Mouse (Mus musculus) intestine, embryonic 16.5 days (tissue): ENCODE data around the gene Tmigd3. TPM values are rescaled to one million over a fixed set of nuclear protein-coding genes. Genes with fewer than 3 reads are reported as not detected.
A peak's percentile ranks its signal among the peaks of the same experiment; 100 is the strongest.

Source experiments
- ATAC-seq: fragments of 200-750 bp; cut with Nextera tagmentation; 2 replicates; pipeline ENCODE4 v1.8.0; 2017; ENCODE audit warnings: moderate TSS enrichment, moderate library complexity
- H3K27ac ChIP-seq: fragments of 300-500 bp; sonication (generic); 2 replicates; pipeline ENCODE4 v1.5.1; 2014; ENCODE audit warnings: mild to moderate bottlenecking, low read length
- H3K27me3 ChIP-seq: fragments of 300-500 bp; sonication (generic); replicated peaks from 2 replicates; pipeline ENCODE4 v1.6.1; 2014; ENCODE audit warnings: low read length, control low read depth, mixed read lengths; ENCODE audit not compliant: control insufficient read depth, insufficient read depth
- H3K36me3 ChIP-seq: fragments of 300-500 bp; sonication (generic); 2 replicates; pipeline ENCODE4 v1.6.1; 2014; ENCODE audit warnings: low read length, control low read depth; ENCODE audit not compliant: control insufficient read depth, insufficient read depth
- H3K4me1 ChIP-seq: fragments of 300-500 bp; sonication (generic); 2 replicates; pipeline ENCODE4 v1.6.1; 2014; ENCODE audit warnings: low read length, control low read depth, mixed read lengths; ENCODE audit not compliant: control insufficient read depth, insufficient read depth
- H3K4me2 ChIP-seq: fragments of 300-500 bp; sonication (generic); 2 replicates; pipeline ENCODE4 v1.6.1; 2014; ENCODE audit warnings: low read depth, low read length, control low read depth
- H3K4me3 ChIP-seq: fragments of 300-500 bp; sonication (generic); 2 replicates; pipeline ENCODE4 v1.5.1; 2014; ENCODE audit warnings: mild to moderate bottlenecking, low read length
- H3K9ac ChIP-seq: fragments of 300-500 bp; sonication (generic); 2 replicates; pipeline ENCODE4 v1.6.1; 2014; ENCODE audit warnings: low read depth, low read length
- H3K9me3 ChIP-seq: fragments of 300-500 bp; sonication (generic); 2 replicates; pipeline ENCODE4 v1.6.1; 2016; ENCODE audit warnings: low read length, control low read depth; ENCODE audit not compliant: control insufficient read depth
- WGBS: fragments of 180-500 bp; shearing (Covaris S2); extraction: QIAGEN DNeasy Blood & Tissue Kit; methylation state at CpG from one replicate; pipeline ENCODE4 v1.1.7; 2014; 5-methylcytosine and 5-hydroxymethylcytosine counted together
- polyA plus RNA-seq: library from polyadenylated mRNA; unstranded; fragments of >200 nt; fragmentation: Nextera tagmentation; extraction: Ambion mirVana; gene quantifications from 2 replicates; pipeline ENCODE4 v1.2.1, GENCODE M21; 2015

Tmigd3 gene
- polyA plus RNA-seq, 1 experiment from 2014 or later = 0.79 TPM

DNA sequence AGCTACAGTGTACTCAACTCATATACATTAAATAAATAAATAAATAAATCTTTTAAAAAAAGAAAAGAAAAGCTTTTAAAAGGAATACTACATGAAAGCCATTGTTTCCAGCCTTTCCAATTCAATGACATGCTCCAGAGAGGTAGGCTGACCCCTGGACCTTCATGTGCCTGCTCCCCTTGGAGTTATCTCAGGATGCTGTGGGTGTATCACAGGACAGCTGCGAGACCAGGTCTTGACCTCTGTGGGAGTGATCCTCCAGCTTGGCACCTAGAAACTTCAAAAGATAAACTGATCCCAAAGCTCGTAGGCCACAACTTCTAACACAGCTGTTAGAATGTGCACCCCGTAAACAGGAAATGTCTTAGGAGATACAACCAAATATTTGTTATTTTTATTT, 32.0 kb upstream of the Tmigd3 start:
- no peak for ATAC-seq
- Histone ChIP-seq H3K27ac (no peak overlapping the region), H3K9ac (no peak overlapping the region), H3K36me3 (no peaks in the 10 kb centered on the region), H3K4me3 (no peak overlapping the region), H3K4me1 (no peaks in the 10 kb centered on the region), H3K9me3 (no peaks in the 10 kb centered on the region), H3K4me2 (no peak overlapping the region), H3K27me3 (no peaks in the 10 kb centered on the region)
- 75% methylated on average over 3 of the region's 3 CpGs for WGBS

DNA sequence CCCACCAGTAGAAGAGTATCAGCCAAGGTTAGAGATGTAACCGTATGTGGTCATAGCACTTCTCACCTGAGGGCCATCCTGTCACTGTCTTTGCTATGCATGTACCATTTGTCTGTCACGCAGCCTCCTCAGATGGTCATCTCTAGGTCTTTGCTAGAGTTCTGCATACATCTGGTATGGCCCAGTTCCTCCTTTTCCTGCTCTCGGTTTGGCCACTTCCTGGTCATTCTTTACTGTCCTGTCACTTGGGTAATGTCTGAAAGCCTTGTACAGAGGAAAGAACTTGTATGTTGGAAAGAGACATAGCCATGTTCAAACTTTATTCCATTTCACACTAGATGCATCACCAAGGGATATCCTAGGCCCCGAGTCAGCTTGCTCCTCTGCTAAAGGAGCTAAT, 30.9 kb upstream of the Tmigd3 start:
- H3K4me3 ChIP-seq = no peak overlapping the region
- no peaks in the 10 kb centered on the region for H3K4me1 ChIP-seq
- no peak overlapping the region for H3K27ac ChIP-seq
- 84% methylated on average over 4 of the region's 4 CpGs for WGBS
- H3K36me3 ChIP-seq = no peaks in the 10 kb centered on the region
- no peaks in the 10 kb centered on the region for H3K9me3 ChIP-seq
- no peak overlapping the region for H3K4me2 ChIP-seq
- H3K9ac ChIP-seq = no peak overlapping the region
- no peaks in the 10 kb centered on the region for H3K27me3 ChIP-seq
- no peak for ATAC-seq

DNA sequence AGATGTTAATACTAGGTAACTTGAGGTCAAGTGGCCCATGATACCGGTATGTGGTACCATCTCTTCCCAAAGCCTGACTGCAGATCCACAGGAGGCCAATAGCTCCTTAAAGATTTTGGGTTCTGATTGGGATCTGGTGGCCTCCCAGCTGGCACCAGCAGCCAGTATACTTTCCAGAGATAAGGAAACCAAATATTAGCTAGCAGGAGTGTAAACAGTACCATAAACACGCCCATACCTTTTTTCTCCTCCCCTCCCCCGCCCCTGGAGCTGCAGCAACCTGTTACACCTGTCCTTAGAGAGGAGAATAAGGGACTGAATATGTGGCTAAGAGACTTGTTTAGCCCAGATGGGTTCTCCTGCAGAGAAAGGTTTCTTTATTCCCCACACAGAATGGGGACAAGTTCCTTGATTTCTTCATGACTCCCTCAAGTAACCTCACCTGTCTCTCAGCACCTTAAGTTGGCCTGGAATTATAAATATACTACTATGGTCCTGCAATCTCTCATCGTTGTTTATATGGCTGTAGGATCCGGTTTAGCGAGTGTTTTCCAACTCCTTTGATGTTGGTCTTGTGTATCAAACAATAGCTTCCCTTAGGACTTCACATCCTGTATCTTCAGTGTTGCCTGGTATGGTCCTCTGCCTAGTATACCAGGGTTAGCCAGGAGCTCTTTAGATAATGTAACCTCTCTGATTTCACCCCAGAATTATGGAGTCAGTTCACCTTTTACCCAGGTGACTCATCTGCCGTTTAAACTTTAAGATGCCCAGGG, 24.2 kb upstream of the Tmigd3 start:
- no peak overlapping the region for H3K4me2 ChIP-seq
- 37% methylated on average over 7 of the region's 7 CpGs for WGBS
- no peaks in the 10 kb centered on the region for H3K9me3 ChIP-seq
- no peaks in the 10 kb centered on the region for H3K36me3 ChIP-seq
- peak; percentile 93 for ATAC-seq
- H3K27me3 ChIP-seq = no peaks in the 10 kb centered on the region
- H3K4me3 ChIP-seq = no peak overlapping the region
- no peaks in the 10 kb centered on the region for H3K4me1 ChIP-seq
- no peak overlapping the region for H3K9ac ChIP-seq
- no peak overlapping the region for H3K27ac ChIP-seq

DNA sequence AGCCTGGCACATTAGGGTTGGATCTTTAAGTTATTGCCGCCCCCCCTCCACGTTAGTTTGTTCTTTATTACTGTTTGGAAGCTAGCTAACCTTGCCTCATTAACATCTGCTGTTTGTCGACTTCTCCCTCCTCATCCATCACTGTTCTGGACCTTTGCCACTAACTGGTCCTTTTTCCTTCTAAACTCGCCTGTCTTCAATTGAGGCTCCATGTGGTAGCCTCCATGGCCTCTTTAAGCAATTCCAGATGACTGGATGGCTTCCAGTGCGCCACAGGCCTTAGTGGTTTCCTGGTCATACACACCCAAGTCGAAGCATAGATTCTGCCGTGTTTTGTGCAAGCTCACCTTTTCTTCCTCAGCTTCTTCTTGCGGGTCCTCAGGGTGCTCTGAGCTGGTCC, 16.9 kb upstream of the Tmigd3 start:
- H3K36me3 ChIP-seq = no peaks in the 10 kb centered on the region
- H3K27me3 ChIP-seq = no peaks in the 10 kb centered on the region
- H3K4me1 ChIP-seq = no peaks in the 10 kb centered on the region
- H3K4me3 ChIP-seq = no peak overlapping the region
- no peaks in the 10 kb centered on the region for H3K9me3 ChIP-seq
- H3K4me2 ChIP-seq = no peak overlapping the region
- H3K9ac ChIP-seq = no peak overlapping the region
- ATAC-seq = no peak
- no peak overlapping the region for H3K27ac ChIP-seq
- 66% methylated on average over 8 of the region's 8 CpGs for WGBS

DNA sequence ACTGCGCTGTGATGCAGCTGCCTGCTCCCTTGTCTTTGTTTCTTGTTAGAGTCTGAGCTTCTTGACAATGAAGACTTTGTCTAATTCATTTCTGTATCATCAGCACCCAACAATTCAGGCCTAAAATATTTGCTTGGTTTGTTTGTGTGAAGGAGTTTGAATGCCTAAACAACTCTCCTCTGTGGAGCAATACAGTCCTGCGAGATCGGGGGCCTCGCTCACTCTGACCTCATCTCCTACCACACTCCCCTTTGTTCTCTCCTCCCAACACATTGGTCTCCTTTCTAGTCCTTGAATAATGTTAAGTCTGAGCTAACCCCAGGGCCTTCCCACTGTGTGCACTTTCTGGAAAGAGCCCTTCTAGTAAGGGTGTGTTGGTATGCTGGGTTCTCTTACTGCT, 15.9 kb upstream of the Tmigd3 start:
- 76% methylated on average over 4 of the region's 4 CpGs for WGBS
- H3K4me3 ChIP-seq = no peak overlapping the region
- no peak for ATAC-seq
- H3K36me3 ChIP-seq = no peaks in the 10 kb centered on the region
- no peaks in the 10 kb centered on the region for H3K27me3 ChIP-seq
- no peak overlapping the region for H3K4me2 ChIP-seq
- no peaks in the 10 kb centered on the region for H3K9me3 ChIP-seq
- no peak overlapping the region for H3K27ac ChIP-seq
- no peak overlapping the region for H3K9ac ChIP-seq
- H3K4me1 ChIP-seq = no peaks in the 10 kb centered on the region

DNA sequence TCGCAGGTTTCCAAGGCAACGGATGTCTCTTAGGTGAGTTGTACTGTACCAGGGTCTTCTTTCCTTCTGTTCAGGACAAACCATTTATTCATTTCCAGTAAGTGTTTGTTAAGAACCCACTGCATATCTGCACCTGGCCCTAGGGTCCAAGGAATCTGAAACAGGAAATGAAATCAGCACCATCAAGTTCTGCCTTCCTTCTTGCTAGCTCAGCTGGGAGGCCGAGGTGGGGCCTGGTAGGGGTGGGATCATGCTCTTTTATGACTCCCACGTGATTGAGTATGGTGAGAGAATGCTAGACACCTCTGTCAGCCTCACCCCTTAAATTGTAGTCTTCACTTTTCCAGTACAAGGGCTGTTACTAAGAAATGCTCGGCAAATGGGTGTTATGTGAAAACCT, 13.2 kb upstream of the Tmigd3 start:
- no peaks in the 10 kb centered on the region for H3K9me3 ChIP-seq
- H3K4me2 ChIP-seq = no peak overlapping the region
- H3K36me3 ChIP-seq = no peaks in the 10 kb centered on the region
- no peaks in the 10 kb centered on the region for H3K27me3 ChIP-seq
- 56% methylated on average over 5 of the region's 5 CpGs for WGBS
- H3K4me1 ChIP-seq = no peaks in the 10 kb centered on the region
- H3K27ac ChIP-seq = no peak overlapping the region
- ATAC-seq = peak; percentile 74
- no peak overlapping the region for H3K4me3 ChIP-seq
- no peak overlapping the region for H3K9ac ChIP-seq

DNA sequence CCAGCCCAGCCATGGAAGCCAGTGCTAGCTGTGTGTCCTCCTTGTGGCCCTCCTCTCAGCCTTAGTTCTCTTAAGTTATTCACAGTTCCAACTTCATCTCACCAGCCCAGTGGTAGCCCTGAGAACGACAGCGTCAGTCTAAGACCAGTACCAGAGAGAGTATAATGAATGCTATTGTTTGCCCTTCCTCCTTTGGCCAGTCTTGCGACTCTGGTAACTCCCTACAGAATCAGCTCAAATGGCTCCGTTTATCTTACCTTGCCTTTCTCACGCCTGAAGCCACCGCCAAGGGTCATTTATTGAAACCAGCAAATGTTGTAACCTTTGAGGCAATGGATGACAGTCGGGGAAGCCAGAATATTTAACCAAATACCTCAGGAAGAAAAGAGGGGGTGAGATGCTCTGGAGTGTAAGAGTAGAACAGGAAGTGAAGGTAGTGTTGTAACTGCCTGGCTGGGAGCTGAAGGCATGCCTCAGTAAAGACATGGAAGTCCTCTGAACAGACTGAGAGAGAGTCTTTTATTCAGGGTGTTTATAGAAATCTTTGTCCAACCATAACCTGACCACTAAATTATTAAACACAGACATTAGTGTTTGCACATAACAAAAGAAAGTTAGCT, 8.8 kb upstream of the Tmigd3 start:
- no peaks in the 10 kb centered on the region for H3K36me3 ChIP-seq
- no peak overlapping the region for H3K9ac ChIP-seq
- WGBS = 40% methylated on average over 7 of the region's 7 CpGs
- no peak overlapping the region for H3K4me2 ChIP-seq
- H3K4me3 ChIP-seq = no peak overlapping the region
- H3K27me3 ChIP-seq = no peaks in the 10 kb centered on the region
- ATAC-seq = no peak
- no peak overlapping the region for H3K27ac ChIP-seq
- no peaks in the 10 kb centered on the region for H3K9me3 ChIP-seq
- H3K4me1 ChIP-seq = no peaks in the 10 kb centered on the region

DNA sequence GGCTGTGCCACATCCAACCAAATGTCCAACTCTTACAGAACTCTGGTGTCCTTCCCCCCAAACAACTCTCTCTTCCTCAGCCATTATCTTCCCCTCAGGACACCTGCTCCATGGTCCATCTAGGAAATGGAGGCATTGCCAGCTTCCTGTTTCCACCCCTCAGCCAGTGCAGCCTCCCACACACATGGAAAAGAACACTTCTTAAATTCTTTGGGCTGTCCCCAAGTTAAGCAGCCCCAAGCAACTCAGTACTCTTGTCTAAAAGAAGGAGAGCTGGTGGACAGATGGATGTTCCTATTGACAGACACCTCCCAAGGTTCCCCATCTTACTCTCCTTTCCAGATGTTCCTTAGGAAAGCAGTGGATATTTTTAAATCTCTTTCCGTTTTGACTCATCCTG, 6.6 kb upstream of the Tmigd3 start:
- H3K4me3 ChIP-seq = no peak overlapping the region
- no peaks in the 10 kb centered on the region for H3K36me3 ChIP-seq
- H3K27ac ChIP-seq = no peak overlapping the region
- 0 out of 2 replicates have a peak, but pooled peaks cover 2% of the 10 kb centered on the region for H3K4me1 ChIP-seq
- no peaks in the 10 kb centered on the region for H3K27me3 ChIP-seq
- no peaks in the 10 kb centered on the region for H3K9me3 ChIP-seq
- no peak overlapping the region for H3K9ac ChIP-seq
- H3K4me2 ChIP-seq = no peak overlapping the region
- no peak for ATAC-seq
- WGBS = 57% methylated on average over 1 of the region's 1 CpGs

DNA sequence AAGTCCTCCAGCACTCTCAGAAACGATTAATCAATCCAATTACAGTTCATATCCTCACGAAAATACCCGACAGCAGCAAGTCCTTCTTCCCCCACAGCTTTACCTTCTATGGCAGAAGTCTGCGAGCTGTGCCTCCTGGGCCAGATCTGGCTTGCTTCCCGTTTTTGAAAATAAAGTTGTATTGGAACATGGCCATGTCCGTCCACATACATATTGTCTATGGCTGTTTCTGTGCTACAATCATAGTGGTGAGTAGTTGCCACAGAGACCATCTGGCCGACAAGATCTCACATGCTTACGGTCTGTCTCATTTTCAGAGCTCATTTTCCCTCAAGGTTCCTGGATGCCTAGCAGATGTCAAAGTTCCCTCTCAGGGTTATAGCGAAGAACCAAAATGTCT, 5.6 kb upstream of the Tmigd3 start:
- 0 out of 2 replicates have a peak, but pooled peaks have one; percentile 13 for ATAC-seq
- no peak overlapping the region for H3K4me2 ChIP-seq
- 67% methylated on average over 9 of the region's 9 CpGs for WGBS
- no peaks in the 10 kb centered on the region for H3K36me3 ChIP-seq
- H3K27me3 ChIP-seq = no peaks in the 10 kb centered on the region
- no peak overlapping the region for H3K4me3 ChIP-seq
- H3K4me1 ChIP-seq = 0 out of 2 replicates have a peak, but pooled peaks cover 2% of the 10 kb centered on the region
- H3K9me3 ChIP-seq = no peaks in the 10 kb centered on the region
- H3K27ac ChIP-seq = 0 out of 2 replicates have a peak overlapping the region, but pooled peaks have one; percentile 26
- no peak overlapping the region for H3K9ac ChIP-seq
